Mouse (Mus musculus) monocyte, adult 5-6 weeks (primary cell): ENCODE results near the gene Rpp38. TPM values are rescaled to one million over a fixed set of nuclear protein-coding genes. Genes with fewer than 3 reads are reported as not detected.

Source experiments
- ATAC-seq: fragments of 153-309, 156-312 bp; replicated peaks from 2 replicates; pipeline ENCODE4 v1.8.0; 2017; ENCODE audit warnings: mild to moderate bottlenecking; ENCODE audit not compliant: low TSS enrichment, insufficient number of reproducible peaks, severe bottlenecking, poor library complexity, low FRiP score
- total RNA-seq: library from RNA; stranded (forward); fragments of 200-1000, 200-491, 200-594 nt; gene quantifications from 3 replicates; pipeline ENCODE4 v1.2.3, GENCODE M21; 2017

Rpp38 gene
- 1.8 to 9.9 TPM (median 4.4 TPM) in 3 replicates for total RNA-seq

DNA sequence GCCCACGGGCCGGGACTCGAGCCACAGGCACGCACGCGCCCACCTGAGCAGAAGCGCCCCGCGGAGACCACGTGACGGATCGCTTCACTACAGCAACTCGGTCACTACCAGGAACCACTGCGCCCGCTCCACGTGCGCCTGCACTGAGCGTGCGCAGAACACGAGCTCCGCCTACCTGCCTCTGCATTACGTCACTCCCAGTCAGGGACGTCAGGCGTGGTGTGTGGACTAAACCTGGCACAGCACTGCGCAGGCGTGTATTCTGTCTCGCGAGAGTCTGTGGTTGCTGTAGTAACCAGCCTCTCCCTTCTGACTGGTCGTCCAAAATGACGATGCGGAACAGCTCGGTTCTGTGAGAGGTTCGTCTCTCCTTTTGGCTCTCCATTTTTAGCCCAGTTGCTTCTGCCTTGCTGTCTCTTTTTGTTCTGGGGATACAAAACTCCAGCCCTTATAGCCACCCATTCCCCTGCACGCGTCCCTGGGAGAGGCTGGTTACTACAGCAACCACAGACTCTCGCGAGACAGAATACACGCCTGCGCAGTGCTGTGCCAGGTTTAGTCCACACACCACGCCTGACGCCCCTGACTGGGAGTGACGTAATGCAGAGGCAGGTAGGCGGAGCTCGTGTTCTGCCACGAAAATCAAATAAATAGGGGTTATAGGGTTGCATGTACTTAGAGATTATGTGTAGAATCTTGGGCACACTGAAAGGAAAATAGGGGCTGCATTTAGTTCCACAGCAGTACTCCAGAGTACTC lies at the start of gene Rpp38:
Gene Rpp38, minus strand, starts transcription at position 160 of the 759 bp plus-strand sequence.
- ATAC-seq, result peak; percentile 97

- ATAC-seq, result no peak
Measured at GRCm38 (mm10) chr2:3365127-3365526, 32.7 kb upstream of the Rpp38 start.

DNA sequence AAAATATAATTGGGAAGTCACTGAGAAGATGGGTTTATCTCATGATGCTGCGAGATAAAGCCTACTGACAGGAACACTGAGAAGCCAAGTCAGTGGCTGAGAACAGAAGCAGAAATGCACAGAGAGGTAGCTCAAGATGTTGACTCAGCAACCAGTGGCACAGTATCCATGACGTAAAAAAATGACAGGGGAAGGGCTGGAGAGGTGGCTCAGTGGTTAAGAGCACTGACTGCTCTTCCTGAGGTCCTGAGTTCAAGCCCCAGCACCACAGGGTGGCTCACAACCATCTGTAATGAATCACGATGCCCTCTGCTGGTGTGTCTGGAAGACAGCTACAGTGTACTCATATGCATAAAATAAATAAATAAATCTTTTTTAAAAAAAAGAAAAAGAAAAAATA lies 28.6 kb upstream of the Rpp38 start:
- ATAC-seq, result no peak

DNA sequence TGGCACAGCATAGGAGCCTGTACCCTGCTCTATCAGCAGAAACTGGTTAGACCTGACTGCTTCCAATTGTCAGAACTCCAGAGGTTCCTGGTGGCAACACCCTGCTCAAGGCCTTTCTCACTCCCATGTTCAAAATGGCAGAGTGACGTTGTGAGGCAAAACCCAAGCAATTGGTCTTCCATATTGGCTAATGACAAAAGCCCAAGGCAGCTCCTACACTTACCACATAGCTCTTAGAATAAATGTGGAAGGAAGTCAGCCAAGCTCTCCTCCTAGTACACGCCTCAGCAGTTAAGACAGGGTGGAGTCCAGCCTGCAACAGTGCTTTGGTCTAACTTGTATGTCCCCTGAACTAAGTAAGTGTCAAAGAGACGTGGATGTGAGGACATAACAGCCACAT lies 25.4 kb upstream of the Rpp38 start:
- no peak for ATAC-seq

DNA sequence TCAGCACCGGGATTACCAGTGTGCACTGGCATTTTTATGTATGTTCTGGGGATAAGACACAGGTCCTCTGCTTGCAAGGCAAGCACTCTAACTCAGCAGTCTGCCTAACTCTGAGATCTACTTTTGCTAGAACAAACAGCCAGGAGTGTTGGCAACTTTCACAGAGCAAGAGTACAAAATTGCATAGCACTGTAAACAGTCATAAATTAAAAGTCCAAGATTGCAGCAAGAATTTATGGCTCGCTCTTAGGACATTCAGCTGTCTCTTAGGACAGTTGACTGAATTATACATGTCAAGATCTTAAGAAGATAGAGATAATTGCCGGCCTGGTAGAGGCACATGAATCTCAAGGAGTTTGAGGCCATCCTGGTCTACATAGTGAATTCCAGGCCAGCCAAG lies 23.9 kb upstream of the Rpp38 start:
- no peak for ATAC-seq

GRCm38 (mm10) chr2:3355793-3356192 lies 23.4 kb upstream of the Rpp38 start:
- no peak for ATAC-seq

DNA sequence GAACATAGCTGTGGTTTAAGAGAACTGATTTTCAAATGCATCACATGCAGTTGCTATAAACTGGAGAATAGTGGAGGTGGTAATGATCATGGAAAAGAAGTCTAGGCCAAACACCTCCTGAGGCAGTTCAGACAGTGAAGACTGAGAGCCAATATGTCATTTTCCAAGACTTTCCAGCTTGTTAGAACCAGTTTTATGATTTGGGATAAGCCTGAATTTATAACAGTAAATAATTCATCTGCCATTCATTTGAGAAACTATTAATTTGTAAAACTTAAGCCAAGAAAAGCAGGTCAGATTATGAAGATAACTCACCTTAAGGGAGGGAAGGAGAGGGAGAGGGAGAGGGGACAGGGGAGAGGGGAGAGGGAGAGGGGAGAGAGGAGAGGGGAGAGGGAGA lies 20.7 kb upstream of the Rpp38 start:
- no peak for ATAC-seq

GRCm38 (mm10) chr2:3348919-3349318 lies 16.5 kb upstream of the Rpp38 start:
- peak; percentile 50; the same call in 1 of the 2 replicates for ATAC-seq

DNA sequence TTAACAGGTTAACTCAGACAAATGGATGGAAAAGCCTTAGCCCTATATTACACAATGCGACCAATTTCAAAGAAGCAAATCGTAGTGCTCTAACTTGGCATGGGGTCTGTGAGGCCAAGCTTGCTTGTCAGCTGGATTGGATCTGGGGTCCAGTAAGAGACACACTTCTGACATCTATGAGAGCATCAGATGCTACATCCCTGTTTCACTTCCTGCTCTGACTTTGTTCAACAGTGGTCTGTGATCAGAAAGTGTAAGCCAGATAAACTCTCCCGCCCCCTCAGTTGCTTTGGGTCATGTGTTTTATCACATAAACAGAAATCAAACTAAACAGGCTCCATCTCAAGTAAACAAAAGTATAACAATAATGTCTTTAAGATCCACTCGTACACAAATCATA lies 16.0 kb upstream of the Rpp38 start:
- ATAC-seq, result no peak

DNA sequence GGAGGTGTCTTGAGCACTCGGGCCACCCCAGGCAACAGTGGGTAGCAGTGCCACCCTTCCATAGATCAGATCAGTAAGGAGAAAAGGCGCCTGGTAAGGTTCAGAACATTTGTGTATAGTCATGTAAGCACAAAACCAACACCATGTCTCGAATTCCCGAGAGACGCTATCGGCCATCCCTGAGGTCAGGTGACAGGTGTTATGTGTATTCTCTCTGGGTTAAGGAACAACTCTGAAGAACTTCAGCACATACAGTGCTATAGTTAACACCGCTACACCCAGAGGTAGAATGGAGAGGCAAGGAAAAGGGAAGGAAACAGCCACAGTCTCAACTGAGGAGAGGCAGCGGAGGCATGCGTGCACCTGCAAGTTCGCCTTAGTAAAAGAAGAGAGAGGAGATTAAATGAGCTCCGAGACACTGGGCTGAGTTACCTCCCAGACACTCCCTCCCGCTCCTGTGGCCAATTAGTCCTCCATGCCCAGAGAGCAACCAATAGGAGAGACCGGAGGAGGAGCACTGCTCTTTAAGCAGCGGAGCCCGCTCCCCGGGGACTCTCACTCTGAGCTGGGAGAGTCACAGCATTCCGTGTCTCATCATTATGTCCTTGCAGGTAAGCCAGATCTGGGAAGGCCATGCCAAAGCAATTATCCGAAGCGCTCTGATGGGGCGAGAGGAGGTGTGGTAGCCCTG lies 3.3 kb upstream of the Rpp38 start, which contains the start of gene Acbd7:
Gene Acbd7, plus strand, starts transcription at position 558 of the 691 bp plus-strand sequence.
- no peak for ATAC-seq

DNA sequence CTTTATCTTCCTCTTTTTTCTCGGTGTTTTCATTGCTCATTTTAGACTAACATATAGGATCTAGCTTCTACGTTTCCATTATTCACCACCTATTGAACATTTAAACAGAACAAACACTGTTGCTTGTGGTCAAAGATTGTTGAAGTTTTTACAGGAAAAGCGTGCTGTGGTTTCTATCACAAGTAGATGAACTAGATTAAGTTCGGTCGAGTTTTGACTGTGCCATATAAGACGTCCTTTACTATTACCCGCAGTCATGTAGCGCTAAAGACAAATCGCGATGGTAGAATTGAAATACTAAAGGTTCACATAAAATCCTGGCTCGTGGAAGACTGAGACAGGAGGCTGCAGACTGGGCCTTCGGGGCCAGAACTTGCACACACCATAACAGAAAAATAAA lies 1.3 kb upstream of the Rpp38 start:
- no peak for ATAC-seq

- no peak for ATAC-seq
Measured at GRCm38 (mm10) chr2:3332056-3332455, 387 bp downstream of the Rpp38 start.

- ATAC-seq, result no peak
Measured at GRCm38 (mm10) chr2:3331071-3331703, 1.3 kb downstream of the Rpp38 start.

DNA sequence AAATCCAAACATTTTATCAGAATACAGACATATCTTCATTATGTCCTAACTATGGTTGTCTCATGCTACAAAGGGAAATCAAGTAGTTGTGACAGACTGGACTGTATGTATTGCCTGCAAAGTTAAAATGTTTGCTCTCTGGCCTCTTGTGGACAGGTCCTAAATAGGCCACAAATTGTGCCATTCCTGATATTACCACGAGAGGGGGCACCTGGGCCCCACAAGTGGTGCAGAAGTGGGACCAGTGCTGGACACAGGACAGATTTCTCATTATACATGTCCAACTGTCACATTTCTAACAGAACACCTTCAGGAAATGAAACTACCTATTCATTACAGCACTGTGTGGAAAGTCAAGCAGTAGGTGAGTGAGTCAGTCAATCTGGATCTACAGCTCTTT lies 5.1 kb downstream of the Rpp38 start:
- ATAC-seq, result peak; percentile 59

- ATAC-seq, result no peak
Measured at GRCm38 (mm10) chr2:3326547-3326946, 5.9 kb downstream of the Rpp38 start.

GRCm38 (mm10) chr2:3324381-3325130 lies 7.9 kb downstream of the Rpp38 start:
- no peak for ATAC-seq

DNA sequence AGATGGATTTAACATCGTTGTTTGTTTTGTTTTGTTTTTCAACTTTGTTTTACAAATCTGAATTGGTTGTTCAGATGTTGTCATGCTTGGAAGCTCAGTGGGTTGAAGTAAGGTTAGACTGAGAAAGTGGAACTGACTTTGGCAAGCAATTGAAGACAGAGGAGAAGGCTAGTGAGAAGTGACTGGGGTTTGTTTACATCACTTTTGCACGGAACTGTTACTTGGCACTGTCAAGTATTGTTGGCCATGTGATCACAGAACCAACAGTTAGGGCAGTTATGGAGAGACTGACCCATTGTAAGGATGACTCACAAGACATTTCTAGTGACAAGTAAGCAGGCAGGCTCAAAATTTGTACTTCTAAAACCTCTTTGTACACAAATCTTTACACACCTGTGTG lies 9.3 kb downstream of the Rpp38 start:
- ATAC-seq, result no peak

GRCm38 (mm10) chr2:3305426-3306025 lies 26.9 kb downstream of the Rpp38 start:
- ATAC-seq, result no peak

DNA sequence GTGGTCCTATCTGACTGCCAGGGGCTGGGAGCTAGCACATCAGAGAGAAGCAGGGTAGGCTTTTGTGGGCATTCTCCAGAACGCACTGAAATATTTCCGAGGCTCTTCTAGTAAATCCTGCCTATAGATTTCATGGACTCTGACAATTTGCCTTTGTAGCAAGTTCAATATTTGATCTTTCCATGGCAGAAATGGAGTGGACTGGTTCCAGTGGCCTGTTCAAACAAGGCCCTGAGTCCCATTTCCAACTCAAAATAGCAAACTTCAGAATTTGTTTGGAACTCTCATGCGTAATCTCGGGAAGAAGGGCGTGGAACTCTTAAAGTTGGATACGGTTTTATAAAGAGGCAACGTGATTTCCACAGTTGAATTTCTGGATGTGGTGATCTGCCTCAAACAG lies 36.6 kb downstream of the Rpp38 start:
- no peak for ATAC-seq
